Mouse (Mus musculus): Measurements from ENCODE around the gene Ghr. TPM values are rescaled to one million over a fixed set of nuclear protein-coding genes. Genes with fewer than 3 reads are reported as not detected.

The Ghr gene
- polyA plus RNA-seq, 1 experiment from 2014 or later: 65.6 TPM

- H3K4me1 ChIP-seq (ENCODE audit: insufficient read depth): no peaks in the 10 kb centered on the region
- no peaks in the 10 kb centered on the region for H3K9me3 ChIP-seq (ENCODE audit: low read length)
- H3K27me3 ChIP-seq (ENCODE audit: insufficient read depth, low read length): no peaks in the 10 kb centered on the region
- no peak overlapping the region for H3K27ac ChIP-seq (ENCODE audit: low read depth)
- H3K4me2 ChIP-seq (ENCODE audit: low read depth, low read length): no peak overlapping the region
- H3K4me3 ChIP-seq (ENCODE audit: low read depth, low read length): no peak overlapping the region
- H3K9ac ChIP-seq (replicated peaks): no peak overlapping the region
- H3K36me3 ChIP-seq (replicated peaks; ENCODE audit: insufficient read depth, low read length): no peaks in the 10 kb centered on the region
- TF ChIP-seq EP300 (IDR thresholded peaks at IDR 0.05; ENCODE audit: low read depth) (no peak), CTCF (IDR thresholded peaks at IDR 0.05; ENCODE audit: low read depth) (no peak)
- no peak for DNase-seq
- ATAC-seq: no peak
These were observed 270.4 kb downstream of the Ghr start for GRCm38 (mm10) chr15:3312937-3313336.

GRCm38 (mm10) chr15:3309856-3310255, 273.4 kb downstream of the Ghr start:
- no peak for ATAC-seq

DNA sequence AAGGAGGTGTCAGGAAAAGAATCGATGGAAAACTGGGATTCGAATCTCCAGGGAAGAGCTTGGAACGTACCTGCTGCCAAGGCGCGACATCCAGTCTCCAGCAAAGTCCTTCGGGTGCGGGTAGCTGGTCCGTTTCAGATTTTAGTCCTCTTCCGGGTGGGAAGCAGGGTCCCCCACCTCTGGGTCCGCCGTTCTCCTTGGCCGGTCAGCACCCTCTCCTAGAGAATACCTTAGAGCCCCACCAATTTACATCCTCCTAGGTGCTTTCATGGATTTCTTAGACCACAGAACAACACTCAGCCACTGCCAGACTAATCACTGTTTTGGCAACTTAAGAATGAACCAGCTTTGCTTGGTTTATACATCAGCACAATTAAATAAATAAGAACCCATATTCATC, 279.9 kb downstream of the Ghr start, which contains the start of gene Ccdc152:
Gene Ccdc152, minus strand, starts transcription at position 101 of the 400 bp plus-strand sequence.
- Histone ChIP-seq H3K4me2 (ENCODE audit: low read depth, low read length) (no peak within 1 kb of the TSS), H3K36me3 (replicated peaks; ENCODE audit: insufficient read depth, low read length) (no peaks in the 10 kb centered on the region), H3K27me3 (ENCODE audit: insufficient read depth, low read length) (no peaks in the 10 kb centered on the region), H3K9me3 (ENCODE audit: low read length) (no peaks in the 10 kb centered on the region), H3K27ac (ENCODE audit: low read depth) (no peak within 1 kb of the TSS), H3K4me3 (ENCODE audit: low read depth, low read length) (no peak within 1 kb of the TSS), H3K4me1 (ENCODE audit: insufficient read depth) (no peaks in the 10 kb centered on the region), H3K9ac (replicated peaks) (no peak within 1 kb of the TSS)
- no peak for TF ChIP-seq CTCF (IDR thresholded peaks at IDR 0.05; ENCODE audit: low read depth)
- WGBS (ENCODE audit: insufficient replicate concordance): 85% methylated on average over 12 of the region's 12 CpGs
- DNase-seq (no peak), ATAC-seq (no peak)

More at GRCm38 (mm10) chr15:3309856-3310255, 273.4 kb downstream of the Ghr start:
- no peak overlapping the region for H3K4me2 ChIP-seq (ENCODE audit: low read depth, low read length)
- H3K4me1 ChIP-seq (ENCODE audit: insufficient read depth): no peaks in the 10 kb centered on the region
- H3K9me3 ChIP-seq (ENCODE audit: low read length): no peaks in the 10 kb centered on the region
- H3K27me3 ChIP-seq (ENCODE audit: insufficient read depth, low read length): no peaks in the 10 kb centered on the region
- TF ChIP-seq CTCF (IDR thresholded peaks at IDR 0.05; ENCODE audit: low read depth) (no peak), EP300 (IDR thresholded peaks at IDR 0.05; ENCODE audit: low read depth) (no peak)
- H3K27ac ChIP-seq (ENCODE audit: low read depth): no peak overlapping the region
- H3K9ac ChIP-seq (replicated peaks): no peak overlapping the region
- WGBS (ENCODE audit: insufficient replicate concordance): 75% methylated on average over 3 of the region's 3 CpGs
- H3K36me3 ChIP-seq (replicated peaks; ENCODE audit: insufficient read depth, low read length): no peaks in the 10 kb centered on the region
- no peak overlapping the region for H3K4me3 ChIP-seq (ENCODE audit: low read depth, low read length)
- no peak for DNase-seq

- H3K27me3 ChIP-seq (ENCODE audit: insufficient read depth, low read length): no peaks in the 10 kb centered on the region
- no peak overlapping the region for H3K4me2 ChIP-seq (ENCODE audit: low read depth, low read length)
- H3K4me1 ChIP-seq (ENCODE audit: insufficient read depth): no peaks in the 10 kb centered on the region
- no peak overlapping the region for H3K27ac ChIP-seq (ENCODE audit: low read depth)
- H3K4me3 ChIP-seq (ENCODE audit: low read depth, low read length): no peak overlapping the region
- WGBS (ENCODE audit: insufficient replicate concordance): 74% methylated on average over 4 of the region's 4 CpGs
- H3K9me3 ChIP-seq (ENCODE audit: low read length): no peaks in the 10 kb centered on the region
- DNase-seq (no peak), ATAC-seq (no peak)
- no peaks in the 10 kb centered on the region for H3K36me3 ChIP-seq (replicated peaks; ENCODE audit: insufficient read depth, low read length)
- no peak overlapping the region for H3K9ac ChIP-seq (replicated peaks)
- TF ChIP-seq EP300 (IDR thresholded peaks at IDR 0.05; ENCODE audit: low read depth) (no peak), CTCF (IDR thresholded peaks at IDR 0.05; ENCODE audit: low read depth) (no peak)
These were observed 282.8 kb downstream of the Ghr start for GRCm38 (mm10) chr15:3300361-3301100.

GRCm38 (mm10) chr15:3297615-3298014, 285.7 kb downstream of the Ghr start:
- DNase-seq: no peak
- H3K4me3 ChIP-seq (ENCODE audit: low read depth, low read length): no peak overlapping the region
- no peak overlapping the region for H3K4me2 ChIP-seq (ENCODE audit: low read depth, low read length)
- WGBS (ENCODE audit: insufficient replicate concordance): 70% methylated on average over 8 of the region's 8 CpGs
- TF ChIP-seq EP300 (IDR thresholded peaks at IDR 0.05; ENCODE audit: low read depth) (no peak), CTCF (IDR thresholded peaks at IDR 0.05; ENCODE audit: low read depth) (no peak)
- no peak overlapping the region for H3K27ac ChIP-seq (ENCODE audit: low read depth)
- H3K9ac ChIP-seq (replicated peaks): no peak overlapping the region
- no peak for ATAC-seq
- no peaks in the 10 kb centered on the region for H3K9me3 ChIP-seq (ENCODE audit: low read length)
- H3K4me1 ChIP-seq (ENCODE audit: insufficient read depth): no peaks in the 10 kb centered on the region
- H3K27me3 ChIP-seq (ENCODE audit: insufficient read depth, low read length): no peaks in the 10 kb centered on the region
- no peaks in the 10 kb centered on the region for H3K36me3 ChIP-seq (replicated peaks; ENCODE audit: insufficient read depth, low read length)

- H3K4me2 ChIP-seq (ENCODE audit: low read depth, low read length): no peak overlapping the region
- H3K27me3 ChIP-seq (ENCODE audit: insufficient read depth, low read length): no peaks in the 10 kb centered on the region
- WGBS (ENCODE audit: insufficient replicate concordance): 65% methylated on average over 1 of the region's 1 CpGs
- peak; percentile 12; the same call in 1 of the 2 replicates for TF ChIP-seq CTCF (IDR thresholded peaks at IDR 0.05; ENCODE audit: low read depth)
- TF ChIP-seq EP300 (IDR thresholded peaks at IDR 0.05; ENCODE audit: low read depth): no peak
- H3K4me1 ChIP-seq (ENCODE audit: insufficient read depth): no peaks in the 10 kb centered on the region
- no peaks in the 10 kb centered on the region for H3K9me3 ChIP-seq (ENCODE audit: low read length)
- H3K36me3 ChIP-seq (replicated peaks; ENCODE audit: insufficient read depth, low read length): no peaks in the 10 kb centered on the region
- ATAC-seq (no peak), DNase-seq (no peak)
- no peak overlapping the region for H3K27ac ChIP-seq (ENCODE audit: low read depth)
- no peak overlapping the region for H3K4me3 ChIP-seq (ENCODE audit: low read depth, low read length)
- no peak overlapping the region for H3K9ac ChIP-seq (replicated peaks)
These were observed 287.3 kb downstream of the Ghr start for GRCm38 (mm10) chr15:3295986-3296385.
